Mouse (Mus musculus): ENCODE results near the gene 1700019N19Rik. TPM values are rescaled to one million over a fixed set of nuclear protein-coding genes. Genes with fewer than 3 reads are reported as not detected.

1700019N19Rik gene
- total RNA-seq, 1 experiment = 0.27 TPM

GRCm38 (mm10) chr19:58789194-58789593 lies 5.1 kb downstream of the 1700019N19Rik start:
- no peak overlapping the region for H3K27ac ChIP-seq (ENCODE audit: insufficient read depth, low read depth, low read length, poor library complexity, severe bottlenecking)

GRCm38 (mm10) chr19:58783938-58784337 lies 10.3 kb downstream of the 1700019N19Rik start:
- in situ Hi-C loops (cut with MboI; ENCODE audit: low sequenced_read_pairs in 2 of 2, unreplicated experiment in 2 of 2) = no loop called here
- H3K4me1 ChIP-seq (ENCODE audit: control insufficient read depth in 2 of 2, insufficient read depth in 2 of 2, low read length in 2 of 2, poor library complexity in 1 of 2) = no peaks in the 10 kb centered on the region

More at GRCm38 (mm10) chr19:58789194-58789593, 5.1 kb downstream of the 1700019N19Rik start:
- H3K4me3 ChIP-seq (ENCODE audit: insufficient read depth in 1 of 2, low read depth in 1 of 2, low read length in 2 of 2, poor library complexity in 1 of 2, severe bottlenecking in 1 of 2) = no peak overlapping the region
- H3K36me3 ChIP-seq (ENCODE audit: control insufficient read depth, insufficient read depth, low read length, poor library complexity, severe bottlenecking) = no peaks in the 10 kb centered on the region
- no peak for DNase-seq (ENCODE audit: low read depth, low spot score)
- peaks cover 0 to 3% of the 10 kb centered on the region in 2 experiments; a peak in 1 of 4 replicates for H3K4me1 ChIP-seq (ENCODE audit: control insufficient read depth in 2 of 2, insufficient read depth in 2 of 2, low read length in 2 of 2, poor library complexity in 1 of 2)
- TF ChIP-seq ZC3H11A (IDR thresholded peaks at IDR 0.05; ENCODE audit: borderline replicate concordance, low read depth, low read length) (no peak), HCFC1 (IDR thresholded peaks at IDR 0.05; ENCODE audit: borderline replicate concordance, insufficient read depth, low read length) (no peak), CHD2 (IDR thresholded peaks at IDR 0.05; ENCODE audit: low read depth, low read length) (no peak), ZNF384 (IDR thresholded peaks at IDR 0.05; ENCODE audit: low read depth, low read length) (no peak)
- H3K9me3 ChIP-seq (ENCODE audit: control insufficient read depth, insufficient read depth, low read depth, low read length) = no peaks in the 10 kb centered on the region
- in situ Hi-C loops (cut with MboI; ENCODE audit: low sequenced_read_pairs in 2 of 2, unreplicated experiment in 2 of 2) = no loop called here
- no peak overlapping the region for H3K9ac ChIP-seq (ENCODE audit: insufficient read depth, low read depth, low read length, poor library complexity, severe bottlenecking)

GRCm38 (mm10) chr19:58781566-58781965 lies 12.7 kb downstream of the 1700019N19Rik start:
- H3K4me3 ChIP-seq (ENCODE audit: insufficient read depth in 1 of 2, low read depth in 1 of 2, low read length in 2 of 2, poor library complexity in 1 of 2, severe bottlenecking in 1 of 2) = no peak overlapping the region
- no peak for TF ChIP-seq HCFC1 (IDR thresholded peaks at IDR 0.05; ENCODE audit: borderline replicate concordance, insufficient read depth, low read length)
- no peak for TF ChIP-seq ZC3H11A (IDR thresholded peaks at IDR 0.05; ENCODE audit: borderline replicate concordance, low read depth, low read length)
- TF ChIP-seq ZNF384 (IDR thresholded peaks at IDR 0.05; ENCODE audit: low read depth, low read length) = no peak
- TF ChIP-seq MAFK (IDR thresholded peaks at IDR 0.05; ENCODE audit: insufficient read depth, low read depth, low read length) = no peak
- no peak for TF ChIP-seq CHD2 (IDR thresholded peaks at IDR 0.05; ENCODE audit: low read depth, low read length)
- DNase-seq (ENCODE audit: low read depth, low spot score) = no peak
- no peak overlapping the region for H3K9ac ChIP-seq (ENCODE audit: insufficient read depth, low read depth, low read length, poor library complexity, severe bottlenecking)
- H3K4me1 ChIP-seq (ENCODE audit: control insufficient read depth in 2 of 2, insufficient read depth in 2 of 2, low read length in 2 of 2, poor library complexity in 1 of 2) = no peaks in the 10 kb centered on the region
- H3K36me3 ChIP-seq (ENCODE audit: control insufficient read depth, insufficient read depth, low read length, poor library complexity, severe bottlenecking) = no peaks in the 10 kb centered on the region
- no peak overlapping the region for H3K27ac ChIP-seq (ENCODE audit: insufficient read depth, low read depth, low read length, poor library complexity, severe bottlenecking)
- in situ Hi-C loops (cut with MboI; ENCODE audit: low sequenced_read_pairs in 2 of 2, unreplicated experiment in 2 of 2) = no loop called here
- H3K9me3 ChIP-seq (ENCODE audit: control insufficient read depth, insufficient read depth, low read depth, low read length) = no peaks in the 10 kb centered on the region

More at GRCm38 (mm10) chr19:58783938-58784337, 10.3 kb downstream of the 1700019N19Rik start:
- no peak overlapping the region for H3K27ac ChIP-seq (ENCODE audit: insufficient read depth, low read depth, low read length, poor library complexity, severe bottlenecking)
- DNase-seq (ENCODE audit: low read depth, low spot score) = no peak
- H3K4me3 ChIP-seq (ENCODE audit: insufficient read depth in 1 of 2, low read depth in 1 of 2, low read length in 2 of 2, poor library complexity in 1 of 2, severe bottlenecking in 1 of 2) = no peak overlapping the region
- TF ChIP-seq MAFK (IDR thresholded peaks at IDR 0.05; ENCODE audit: insufficient read depth, low read depth, low read length) = no peak
- no peak for TF ChIP-seq HCFC1 (IDR thresholded peaks at IDR 0.05; ENCODE audit: borderline replicate concordance, insufficient read depth, low read length)
- TF ChIP-seq ZC3H11A (IDR thresholded peaks at IDR 0.05; ENCODE audit: borderline replicate concordance, low read depth, low read length) = no peak
- no peak for TF ChIP-seq CHD2 (IDR thresholded peaks at IDR 0.05; ENCODE audit: low read depth, low read length)
- no peak for TF ChIP-seq ZNF384 (IDR thresholded peaks at IDR 0.05; ENCODE audit: low read depth, low read length)
- no peaks in the 10 kb centered on the region for H3K36me3 ChIP-seq (ENCODE audit: control insufficient read depth, insufficient read depth, low read length, poor library complexity, severe bottlenecking)
- H3K9me3 ChIP-seq (ENCODE audit: control insufficient read depth, insufficient read depth, low read depth, low read length) = no peaks in the 10 kb centered on the region
- H3K9ac ChIP-seq (ENCODE audit: insufficient read depth, low read depth, low read length, poor library complexity, severe bottlenecking) = no peak overlapping the region

GRCm38 (mm10) chr19:58776461-58776860 lies 17.8 kb downstream of the 1700019N19Rik start:
- in situ Hi-C loops (cut with MboI; ENCODE audit: low sequenced_read_pairs in 2 of 2, unreplicated experiment in 2 of 2) = no loop called here
- TF ChIP-seq MAFK (IDR thresholded peaks at IDR 0.05; ENCODE audit: insufficient read depth, low read depth, low read length) = no peak
- no peak for TF ChIP-seq CHD2 (IDR thresholded peaks at IDR 0.05; ENCODE audit: low read depth, low read length)
- no peak for TF ChIP-seq ZC3H11A (IDR thresholded peaks at IDR 0.05; ENCODE audit: borderline replicate concordance, low read depth, low read length)
- TF ChIP-seq HCFC1 (IDR thresholded peaks at IDR 0.05; ENCODE audit: borderline replicate concordance, insufficient read depth, low read length) = no peak
- no peak for TF ChIP-seq ZNF384 (IDR thresholded peaks at IDR 0.05; ENCODE audit: low read depth, low read length)
- H3K9me3 ChIP-seq (ENCODE audit: control insufficient read depth, insufficient read depth, low read depth, low read length) = no peaks in the 10 kb centered on the region
- H3K4me1 ChIP-seq (ENCODE audit: control insufficient read depth in 2 of 2, insufficient read depth in 2 of 2, low read length in 2 of 2, poor library complexity in 1 of 2) = no peaks in the 10 kb centered on the region
- H3K27ac ChIP-seq (ENCODE audit: insufficient read depth, low read depth, low read length, poor library complexity, severe bottlenecking) = no peak overlapping the region
- H3K4me3 ChIP-seq (ENCODE audit: insufficient read depth in 1 of 2, low read depth in 1 of 2, low read length in 2 of 2, poor library complexity in 1 of 2, severe bottlenecking in 1 of 2) = no peak overlapping the region
- H3K9ac ChIP-seq (ENCODE audit: insufficient read depth, low read depth, low read length, poor library complexity, severe bottlenecking) = no peak overlapping the region
- no peaks in the 10 kb centered on the region for H3K36me3 ChIP-seq (ENCODE audit: control insufficient read depth, insufficient read depth, low read length, poor library complexity, severe bottlenecking)
- DNase-seq (ENCODE audit: low read depth, low spot score) = no peak

- Histone ChIP-seq H3K27ac (ENCODE audit: insufficient read depth, low read depth, low read length, poor library complexity, severe bottlenecking) (no peak overlapping the region), H3K4me3 (ENCODE audit: insufficient read depth in 1 of 2, low read depth in 1 of 2, low read length in 2 of 2, poor library complexity in 1 of 2, severe bottlenecking in 1 of 2) (no peak overlapping the region), H3K4me1 (ENCODE audit: control insufficient read depth in 2 of 2, insufficient read depth in 2 of 2, low read length in 2 of 2, poor library complexity in 1 of 2) (no peaks in the 10 kb centered on the region; a peak in 1 of 4 replicates), H3K36me3 (ENCODE audit: control insufficient read depth, insufficient read depth, low read length, poor library complexity, severe bottlenecking) (no peaks in the 10 kb centered on the region), H3K9ac (ENCODE audit: insufficient read depth, low read depth, low read length, poor library complexity, severe bottlenecking) (no peak overlapping the region), H3K9me3 (ENCODE audit: control insufficient read depth, insufficient read depth, low read depth, low read length) (no peaks in the 10 kb centered on the region)
- TF ChIP-seq ZNF384 (IDR thresholded peaks at IDR 0.05; ENCODE audit: low read depth, low read length) = no peak
- no peak for TF ChIP-seq MAFK (IDR thresholded peaks at IDR 0.05; ENCODE audit: insufficient read depth, low read depth, low read length)
- TF ChIP-seq ZC3H11A (IDR thresholded peaks at IDR 0.05; ENCODE audit: borderline replicate concordance, low read depth, low read length) = no peak
- no peak for TF ChIP-seq CHD2 (IDR thresholded peaks at IDR 0.05; ENCODE audit: low read depth, low read length)
- TF ChIP-seq HCFC1 (IDR thresholded peaks at IDR 0.05; ENCODE audit: borderline replicate concordance, insufficient read depth, low read length) = no peak
- in situ Hi-C loops (cut with MboI; ENCODE audit: low sequenced_read_pairs in 2 of 2, unreplicated experiment in 2 of 2) = no loop called here
- DNase-seq (ENCODE audit: low read depth, low spot score) = no peak
Measured at GRCm38 (mm10) chr19:58767329-58767728, 26.9 kb downstream of the 1700019N19Rik start.

Measured in ES-E14 (cell line).